Mouse (Mus musculus) retina, postnatal 1 day (tissue): ENCODE results near the gene Gm28576.
"Not testable (repeated sequence)": the region's sequence is repeated elsewhere in the genome, so short reads cannot be mapped to it uniquely, and the experiment has no call there.

ENCODE experiments used
- DNase-seq: peaks from one replicate; pipeline ENCODE4 v3.0.0-alpha.2; 2012

Gm28576 gene

DNA sequence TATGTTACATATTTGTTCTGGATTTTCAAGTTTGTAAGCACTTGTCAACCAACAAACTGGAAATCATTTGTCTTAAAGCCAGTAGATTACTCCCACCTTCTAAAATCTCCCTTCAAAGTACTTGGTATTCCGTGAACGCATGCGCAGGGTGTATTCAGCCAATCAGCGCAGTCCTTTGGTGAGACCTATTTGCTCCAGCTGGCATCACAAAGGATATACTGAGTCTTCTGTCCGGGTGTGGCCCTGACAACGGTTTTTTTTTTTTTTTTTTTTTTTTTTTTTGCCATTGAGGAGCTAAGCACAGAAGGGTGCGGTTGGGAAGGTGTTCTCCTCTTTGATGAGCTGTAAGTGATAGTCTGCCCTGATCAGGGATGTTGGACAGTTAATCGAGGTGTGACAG, at the start of gene Gm28576:
Gene Gm28576 (plus strand): TSS at position 301 of the 400 bp plus-strand sequence.
- DNase-seq, result not testable (repeated sequence)
